Mouse (Mus musculus) mature B cell (primary cell): Measurements from ENCODE around the gene 6030468B19Rik.

Source experiments
- in situ Hi-C: fragments of 300-500 bp; cut with MboI; formaldehyde crosslinking; loops from 2 replicates; pipeline ENCODE4 v1.14.3; 2019

Gene 6030468B19Rik

GRCm38 (mm10) chr11:117797511-117798159 is at the start of gene 6030468B19Rik:
Gene 6030468B19Rik, plus strand, starts transcription at chr11:117797660.
- in situ Hi-C loops, result no loop called here

- in situ Hi-C loops, result no loop called here
These were observed 48.8 kb upstream of the 6030468B19Rik start for GRCm38 (mm10) chr11:117748628-117749027.

GRCm38 (mm10) chr11:117749414-117749813 is 48.0 kb upstream of the 6030468B19Rik start:
- in situ Hi-C loops, result no loop called here

GRCm38 (mm10) chr11:117751544-117751943 is 45.9 kb upstream of the 6030468B19Rik start:
- in situ Hi-C loops, result no loop called here

GRCm38 (mm10) chr11:117755891-117756290 is 41.6 kb upstream of the 6030468B19Rik start:
- in situ Hi-C loops, result no loop called here

GRCm38 (mm10) chr11:117759267-117759666 is 38.2 kb upstream of the 6030468B19Rik start:
- in situ Hi-C loops, result no loop called here

GRCm38 (mm10) chr11:117760374-117761119 is 36.9 kb upstream of the 6030468B19Rik start:
- in situ Hi-C loops, result no loop called here

GRCm38 (mm10) chr11:117761801-117762200 is 35.7 kb upstream of the 6030468B19Rik start:
- in situ Hi-C loops, result no loop called here

- in situ Hi-C loops, result no loop called here
These were observed 35.2 kb upstream of the 6030468B19Rik start for GRCm38 (mm10) chr11:117762246-117762645.

GRCm38 (mm10) chr11:117764319-117764718 is 33.1 kb upstream of the 6030468B19Rik start:
- in situ Hi-C loops, result no loop called here

- in situ Hi-C loops, result no loop called here
These were observed 32.1 kb upstream of the 6030468B19Rik start for GRCm38 (mm10) chr11:117765361-117765760.

GRCm38 (mm10) chr11:117766275-117766674 is 31.2 kb upstream of the 6030468B19Rik start:
- in situ Hi-C loops, result no loop called here

- in situ Hi-C loops, result no loop called here
These were observed 28.5 kb upstream of the 6030468B19Rik start for GRCm38 (mm10) chr11:117768725-117769682.

- in situ Hi-C loops, result no loop called here
These were observed 27.8 kb upstream of the 6030468B19Rik start for GRCm38 (mm10) chr11:117769683-117770047.

GRCm38 (mm10) chr11:117770407-117770806 is 27.1 kb upstream of the 6030468B19Rik start:
- in situ Hi-C loops, result no loop called here

- in situ Hi-C loops, result no loop called here
These were observed 25.1 kb upstream of the 6030468B19Rik start for GRCm38 (mm10) chr11:117772352-117772751.

GRCm38 (mm10) chr11:117774925-117775324 is 22.5 kb upstream of the 6030468B19Rik start:
- in situ Hi-C loops, result no loop called here

GRCm38 (mm10) chr11:117775540-117775939 is 21.9 kb upstream of the 6030468B19Rik start:
- in situ Hi-C loops, result no loop called here

- in situ Hi-C loops, result no loop called here
These were observed 21.2 kb upstream of the 6030468B19Rik start for GRCm38 (mm10) chr11:117776085-117776792.

GRCm38 (mm10) chr11:117777111-117777510 is 20.3 kb upstream of the 6030468B19Rik start:
- in situ Hi-C loops, result no loop called here

- in situ Hi-C loops, result no loop called here
These were observed 19.4 kb upstream of the 6030468B19Rik start for GRCm38 (mm10) chr11:117778031-117778430.
